Mouse (Mus musculus) thymus, adult 2 months (tissue): ENCODE data around the gene Tmem40.

ENCODE experiments used
- CTCF ChIP-seq: fragments of 200-500 bp; IDR thresholded peaks from 2 replicates; pipeline ENCODE4 v1.5.1; 2012; ENCODE audit warnings: mild to moderate bottlenecking, control low read depth, low read length, moderate library complexity, borderline replicate concordance; ENCODE audit not compliant: control insufficient read depth, poor library complexity, insufficient read depth; ENCODE audit errors: extremely low read depth
- POLR2A ChIP-seq: fragments of 200-500 bp; IDR thresholded peaks from 2 replicates; pipeline ENCODE4 v1.6.1; 2012; ENCODE audit warnings: mild to moderate bottlenecking, low read length, control low read depth, moderate library complexity; ENCODE audit not compliant: control insufficient read depth, poor library complexity, insufficient read depth; ENCODE audit errors: extremely low read depth

- no peak for TF ChIP-seq CTCF
- TF ChIP-seq POLR2A = no peak
Observed at GRCm38 (mm10) chr6:115690105-115690504, 72.1 kb downstream of the Tmem40 start.
